Mouse (Mus musculus) heart, postnatal 0 days (tissue): Measurements from ENCODE around the gene Cab39. TPM values are rescaled to one million over a fixed set of nuclear protein-coding genes. Genes with fewer than 3 reads are reported as not detected.

Source experiments
- ATAC-seq: fragments of 200-750 bp; cut with Nextera tagmentation; 2 replicates; pipeline ENCODE4 v1.8.0; 2017; ENCODE audit warnings: low read depth, moderate number of reproducible peaks, moderate library complexity; ENCODE audit not compliant: insufficient read depth
- DNase-seq: peaks from one replicate; pipeline ENCODE4 v3.0.0-alpha.2; 2016; ENCODE audit warnings: low spot score
- H3K27ac ChIP-seq: fragments of 300-500 bp; sonication (generic); 2 replicates; pipeline ENCODE4 v1.5.1; 2014; ENCODE audit warnings: low read depth, mild to moderate bottlenecking
- H3K27me3 ChIP-seq: fragments of 300-500 bp; sonication (generic); 2 replicates; pipeline ENCODE4 v1.6.1; 2014; ENCODE audit warnings: low read length, mixed read lengths; ENCODE audit not compliant: control insufficient read depth, insufficient read depth
- H3K36me3 ChIP-seq: fragments of 300-500 bp; sonication (generic); replicated peaks from 2 replicates; pipeline ENCODE4 v1.6.1; 2014; ENCODE audit warnings: low read length, mixed read lengths; ENCODE audit not compliant: control insufficient read depth, insufficient read depth
- H3K4me1 ChIP-seq: fragments of 300-500 bp; sonication (generic); 2 replicates; pipeline ENCODE4 v1.6.1; 2014; ENCODE audit warnings: antibody characterized with exemption; ENCODE audit not compliant: control insufficient read depth, insufficient read depth
- H3K4me2 ChIP-seq: fragments of 300-500 bp; sonication (generic); 2 replicates; pipeline ENCODE4 v1.6.1; 2014; ENCODE audit warnings: low read depth, mild to moderate bottlenecking, low read length, moderate library complexity
- H3K4me3 ChIP-seq: fragments of 300-500 bp; sonication (generic); 2 replicates; pipeline ENCODE4 v1.5.1; 2014; ENCODE audit warnings: low read depth, low read length
- H3K9ac ChIP-seq: fragments of 300-500 bp; sonication (generic); replicated peaks from 2 replicates; pipeline ENCODE4 v1.6.1; 2014; ENCODE audit warnings: low read depth, low read length, mixed read lengths
- H3K9me3 ChIP-seq: fragments of 300-500 bp; sonication (generic); replicated peaks from 2 replicates; pipeline ENCODE4 v1.6.1; 2016; ENCODE audit warnings: low read length; ENCODE audit not compliant: control insufficient read depth
- CTCF ChIP-seq: IDR thresholded peaks from 2 replicates; pipeline ENCODE4 v1.5.1; 2016; ENCODE audit warnings: antibody characterized with exemption, control low read depth, low read depth
- EP300 ChIP-seq: IDR thresholded peaks from 2 replicates; pipeline ENCODE4 v1.6.1; 2016; ENCODE audit warnings: antibody characterized with exemption, low read depth
- WGBS: fragments of 180-500 bp; shearing (Covaris S2); extraction: QIAGEN DNeasy Blood & Tissue Kit; methylation state at CpG from one replicate; pipeline ENCODE4 v1.1.7; 2014; 5-methylcytosine and 5-hydroxymethylcytosine counted together
- polyA plus RNA-seq: library from polyadenylated mRNA; unstranded; fragments of >200 nt; fragmentation: Nextera tagmentation; extraction: Ambion mirVana; gene quantifications from 2 replicates; pipeline ENCODE4 v1.2.1, GENCODE M21; 2015
- total RNA-seq: library from RNA; depleted of rRNA; stranded (reverse); fragments of >200 nt; gene quantifications from 2 replicates; pipeline ENCODE4 v1.2.3, GENCODE M21; 2014; ENCODE audit warnings: low replicate concordance

The Cab39 gene
- total and polyA plus RNA-seq, 2 experiments from 2014 or later: 21.3 to 102 TPM

DNA sequence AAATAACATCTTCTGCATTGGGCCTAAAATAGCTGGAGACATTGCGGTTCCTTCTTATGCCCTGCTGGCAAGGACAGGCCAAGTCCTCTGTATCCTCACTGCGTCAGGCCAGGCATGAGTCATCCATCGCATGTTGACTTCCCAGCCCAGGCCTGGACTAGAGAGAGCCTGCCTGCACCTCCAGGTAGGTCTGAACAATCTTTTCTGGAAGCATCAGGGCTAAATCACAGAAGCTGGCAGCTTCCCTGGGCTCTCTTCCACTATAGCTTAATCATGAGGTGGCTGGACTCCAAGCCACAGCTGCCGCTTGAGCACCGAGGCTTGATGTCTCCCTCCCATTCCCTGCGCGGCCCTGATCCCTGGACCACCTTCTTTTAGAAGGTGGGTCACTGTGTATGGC is 18.1 kb upstream of the Cab39 start:
- no peak for ATAC-seq
- WGBS: 64% methylated on average over 7 of the region's 7 CpGs

DNA sequence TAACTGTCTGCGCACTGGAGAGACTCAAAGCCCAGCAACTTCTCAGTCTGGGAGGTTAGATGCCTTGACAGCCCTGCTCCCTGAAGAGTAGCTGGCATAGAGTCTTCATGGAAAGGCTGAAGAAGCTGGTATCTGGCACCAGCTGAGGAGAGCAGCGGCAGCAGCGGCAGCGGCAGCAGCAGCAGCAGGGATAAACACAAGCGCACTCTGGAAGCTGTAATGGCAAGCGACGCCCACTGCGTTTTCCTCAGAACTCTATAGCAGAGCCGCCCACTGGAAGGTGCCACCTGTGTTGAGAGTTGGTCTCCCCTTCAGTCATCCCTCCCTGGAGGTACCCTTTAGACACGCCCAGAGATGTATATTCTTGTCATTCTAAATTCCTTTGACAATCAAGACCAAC is 17.1 kb upstream of the Cab39 start:
- Histone ChIP-seq H3K27ac (no peak overlapping the region), H3K4me1 (no peaks in the 10 kb centered on the region), H3K36me3 (no peaks in the 10 kb centered on the region), H3K9ac (no peak overlapping the region), H3K9me3 (no peaks in the 10 kb centered on the region), H3K4me3 (no peak overlapping the region), H3K4me2 (no peak overlapping the region), H3K27me3 (no peaks in the 10 kb centered on the region)
- TF ChIP-seq EP300: no peak
- no peak for TF ChIP-seq CTCF
- 42% methylated on average over 10 of the region's 10 CpGs for WGBS
- ATAC-seq (no peak), DNase-seq (no peak)

More for the DNA sequence above, 18.1 kb upstream of the Cab39 start:
- no peak overlapping the region for H3K9ac ChIP-seq
- no peak overlapping the region for H3K4me2 ChIP-seq
- DNase-seq: no peak
- H3K27me3 ChIP-seq: no peaks in the 10 kb centered on the region
- H3K27ac ChIP-seq: no peak overlapping the region
- TF ChIP-seq CTCF: no peak
- no peaks in the 10 kb centered on the region for H3K9me3 ChIP-seq
- H3K4me1 ChIP-seq: no peaks in the 10 kb centered on the region
- H3K36me3 ChIP-seq: no peaks in the 10 kb centered on the region
- H3K4me3 ChIP-seq: no peak overlapping the region

DNA sequence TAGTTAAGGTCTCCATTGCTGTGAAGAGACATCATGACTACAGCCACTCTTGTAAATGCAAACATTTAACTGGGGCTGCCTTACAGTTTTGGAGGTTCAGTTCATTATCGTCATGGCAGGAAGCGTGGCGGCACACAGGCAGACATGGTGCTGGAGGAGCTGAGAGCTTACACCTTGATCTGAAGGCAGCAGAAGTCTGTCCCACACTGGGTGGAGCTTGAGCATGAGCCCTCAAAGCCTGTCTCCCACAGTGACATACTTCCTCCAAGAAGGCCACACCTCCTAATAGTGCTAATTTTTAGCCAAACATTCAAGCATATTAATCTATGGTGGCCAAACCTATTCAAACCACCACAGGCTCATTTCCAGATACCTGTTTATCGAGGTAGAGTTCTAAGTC is 14.8 kb upstream of the Cab39 start, which contains the start of gene A630001G21Rik:
A630001G21Rik (minus strand) TSS at position 208 of the 400 bp plus-strand sequence.
- H3K4me1 ChIP-seq: no peaks in the 10 kb centered on the region
- H3K9me3 ChIP-seq: no peaks in the 10 kb centered on the region
- no peak within 1 kb of the TSS for H3K4me3 ChIP-seq
- ATAC-seq (no peak), DNase-seq (no peak)
- no peak within 1 kb of the TSS for H3K9ac ChIP-seq
- 87% methylated on average over 4 of the region's 4 CpGs for WGBS
- H3K27ac ChIP-seq: no peak within 1 kb of the TSS
- no peak within 1 kb of the TSS for H3K4me2 ChIP-seq
- TF ChIP-seq CTCF (no peak), EP300 (no peak)
- no peaks in the 10 kb centered on the region for H3K36me3 ChIP-seq
- no peaks in the 10 kb centered on the region for H3K27me3 ChIP-seq

DNA sequence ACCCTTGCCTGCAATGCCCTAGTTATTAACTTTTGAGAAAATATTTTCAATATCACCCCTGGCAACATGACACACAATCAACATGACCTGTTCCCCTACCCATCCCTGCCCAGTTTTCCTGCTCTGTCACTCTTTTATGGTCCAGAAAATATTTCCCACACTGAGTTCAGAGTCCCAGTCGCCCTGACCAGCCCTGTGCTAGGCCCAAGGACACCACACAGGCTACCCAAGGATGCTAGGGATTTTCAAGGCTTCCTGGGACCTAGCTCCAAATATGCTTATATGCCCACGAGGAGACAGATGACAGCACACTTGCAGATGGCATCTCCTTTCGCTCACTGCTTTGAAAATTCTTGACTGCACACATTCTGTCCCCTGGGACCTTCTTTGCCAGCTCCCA is 14.2 kb upstream of the Cab39 start:
- TF ChIP-seq EP300: no peak
- TF ChIP-seq CTCF: no peak
- no peak overlapping the region for H3K27ac ChIP-seq
- ATAC-seq (no peak), DNase-seq (no peak)
- no peaks in the 10 kb centered on the region for H3K36me3 ChIP-seq
- no peaks in the 10 kb centered on the region for H3K27me3 ChIP-seq
- 48% methylated on average over 3 of the region's 3 CpGs for WGBS
- no peak overlapping the region for H3K4me2 ChIP-seq
- no peak overlapping the region for H3K9ac ChIP-seq
- no peaks in the 10 kb centered on the region for H3K4me1 ChIP-seq
- no peak overlapping the region for H3K4me3 ChIP-seq
- H3K9me3 ChIP-seq: no peaks in the 10 kb centered on the region

DNA sequence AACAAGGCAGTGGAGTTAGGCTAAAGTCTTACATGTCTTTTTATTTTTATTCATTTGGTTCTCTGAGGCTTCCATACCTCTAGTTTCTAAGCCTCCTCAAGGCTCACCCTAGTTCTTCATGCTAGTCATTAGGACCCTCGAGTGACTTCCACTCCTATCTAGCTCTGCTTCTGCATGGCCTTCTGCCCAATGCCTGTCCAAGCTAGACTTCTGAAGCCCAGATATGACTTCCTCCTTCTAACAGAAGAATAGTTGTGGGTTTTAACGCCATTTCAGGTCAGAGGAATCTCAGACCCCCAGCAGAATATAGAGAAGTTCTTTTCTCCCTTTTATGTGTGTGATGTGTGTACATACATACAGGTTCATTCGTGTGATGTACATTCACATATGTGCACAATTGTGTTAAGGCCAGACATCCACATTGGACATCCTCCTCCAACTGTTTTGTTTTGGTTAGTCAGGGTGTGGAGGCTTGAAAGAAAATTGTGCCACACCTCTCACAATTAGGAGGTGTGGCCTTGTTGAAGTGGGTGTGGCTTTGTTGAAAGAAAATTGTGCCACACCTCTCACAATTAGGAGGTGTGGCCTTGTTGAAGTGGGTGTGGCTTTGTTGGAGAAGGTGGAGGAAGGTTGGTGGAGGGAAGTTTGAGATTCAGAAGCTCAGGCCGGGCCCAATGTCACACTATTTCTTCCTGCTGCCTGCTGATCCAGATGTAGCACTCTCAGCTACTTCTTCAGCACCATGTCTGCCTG is 13.6 kb upstream of the Cab39 start:
- no peak for ATAC-seq
- WGBS: 55% methylated on average over 4 of the region's 4 CpGs
- DNase-seq: no peak
- Histone ChIP-seq H3K27ac (no peak overlapping the region), H3K27me3 (no peaks in the 10 kb centered on the region), H3K36me3 (no peaks in the 10 kb centered on the region), H3K4me3 (no peak overlapping the region), H3K4me1 (no peaks in the 10 kb centered on the region), H3K9ac (no peak overlapping the region), H3K4me2 (no peak overlapping the region), H3K9me3 (no peaks in the 10 kb centered on the region)
- TF ChIP-seq EP300: no peak
- TF ChIP-seq CTCF: no peak

DNA sequence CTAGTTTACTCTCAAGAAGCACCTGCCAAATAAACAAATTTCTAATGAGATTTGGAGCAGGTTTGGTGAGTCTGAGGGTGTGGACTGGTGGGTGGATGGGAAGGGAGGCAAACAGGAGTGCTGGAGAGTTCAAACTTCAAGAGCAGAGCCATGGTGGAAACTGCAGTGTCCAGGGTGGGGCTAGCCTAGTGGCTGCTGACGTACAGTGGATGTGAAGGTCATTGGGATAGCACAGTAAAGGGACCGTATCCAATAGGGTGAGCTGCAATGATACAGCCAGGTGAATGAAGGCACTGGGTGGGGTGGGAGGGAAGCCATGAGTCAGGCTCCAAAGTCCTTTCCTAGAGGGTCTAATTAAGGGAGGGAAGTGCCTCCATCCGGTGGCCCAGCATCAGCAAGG is 2.7 kb upstream of the Cab39 start:
- ATAC-seq (no peak), DNase-seq (no peak)
- Histone ChIP-seq H3K9ac (no peak overlapping the region), H3K9me3 (no peaks in the 10 kb centered on the region), H3K27ac (no peak overlapping the region), H3K4me2 (no peak overlapping the region), H3K4me1 (no peaks in the 10 kb centered on the region), H3K36me3 (no peaks in the 10 kb centered on the region), H3K4me3 (no peak overlapping the region), H3K27me3 (no peaks in the 10 kb centered on the region)
- TF ChIP-seq CTCF (no peak), EP300 (no peak)
- 70% methylated on average over 3 of the region's 3 CpGs for whole genome bisulfite sequencing
